Mouse (Mus musculus) Patski (cell line): ENCODE measurements at regions not wholly inside any gene's neighbourhood (a gene's known extent, or its start where the extent isn't known, plus 50 kb on each side); places are given as distances from the start of the nearest gene placed in this dataset.

ENCODE experiments used
- ATAC-seq: fragments of 100-300 bp; one replicate; pipeline ENCODE4 v1.8.0; 2021
- CTCF ChIA-PET: fragments of 350-600 bp; sonication (Branson Sonifier 250); formaldehyde crosslinking; loops from one replicate; lab custom pipeline; 2022; ENCODE audit warnings: inconsistent platforms; lab: Charles Lee
- POLR2A ChIA-PET: fragments of 350-600 bp; sonication (Branson Sonifier 250); formaldehyde crosslinking; loops from one replicate; lab custom pipeline; 2022; ENCODE audit warnings: antibody characterized with exemption, inconsistent platforms; lab: Charles Lee
- DNase-seq: peaks from one replicate; pipeline ENCODE4 v3.0.0-alpha.2; 2011; ENCODE audit warnings: low read depth, low spot score
- H3K27me3 ChIP-seq: fragments of 371-371 bp; one replicate; pipeline ENCODE4 v1.5.1; 2021
- CTCF ChIP-seq: fragments of 100-300 bp; IDR thresholded peaks from one replicate; pipeline ENCODE4 v1.5.1; 2021
- in situ Hi-C: fragments of 300-500 bp; cut with MboI; formaldehyde crosslinking; loops from 3 replicates; pipeline ENCODE4 v1.11.1; 2018; ENCODE audit warnings: low pct_unique_long_range_greater_than_20kb, mixed read lengths

- H3K27me3 ChIP-seq: no peaks in the 10 kb centered on the region
- DNase-seq (no peak), ATAC-seq (no peak)
- in situ Hi-C loops: loop anchor here (25.0 kb wide), 1 partner anchor 972 kb away; no protein-coding TSS in a partner anchor
- POLR2A ChIA-PET: no interaction called here
- TF ChIP-seq CTCF: no peak
- CTCF ChIA-PET: interaction anchor here (0.6 kb wide), 1 partner anchor 9 kb away, joined by 3 read pairs; no protein-coding TSS in a partner anchor
These were observed 96.2 kb upstream of the Pabpc6 start for GRCm38 (mm10) chr17:9765680-9766250.

- POLR2A ChIA-PET: interaction anchor here (0.6 kb wide), 1 partner anchor 1096 kb away, joined by 3 read pairs; no protein-coding TSS in a partner anchor
- DNase-seq (no peak), ATAC-seq (no peak)
- no peaks in the 10 kb centered on the region for H3K27me3 ChIP-seq
- no peak for TF ChIP-seq CTCF
- in situ Hi-C loops: loop anchor here (25.0 kb wide), 1 partner anchor 972 kb away; no protein-coding TSS in a partner anchor
- CTCF ChIA-PET: interaction anchor here (0.6 kb wide), 1 partner anchor 8 kb away, joined by 3 read pairs; no protein-coding TSS in a partner anchor
These were observed 95.3 kb upstream of the Pabpc6 start for GRCm38 (mm10) chr17:9764701-9765359.

GRCm38 (mm10) chr17:9764041-9764606, 94.6 kb upstream of the Pabpc6 start:
- ChIA-PET CTCF (no interaction called here), POLR2A (no interaction called here)
- no peak for TF ChIP-seq CTCF
- ATAC-seq (no peak), DNase-seq (no peak)
- H3K27me3 ChIP-seq: no peaks in the 10 kb centered on the region
- in situ Hi-C loops: loop anchor here (25.0 kb wide), 1 partner anchor 973 kb away; no protein-coding TSS in a partner anchor

GRCm38 (mm10) chr17:9763110-9763509, 93.6 kb upstream of the Pabpc6 start:
- ChIA-PET CTCF (no interaction called here), POLR2A (no interaction called here)
- TF ChIP-seq CTCF: no peak
- in situ Hi-C loops: loop anchor here (25.0 kb wide), 1 partner anchor 974 kb away; no protein-coding TSS in a partner anchor
- H3K27me3 ChIP-seq: no peaks in the 10 kb centered on the region
- DNase-seq: no peak
- ATAC-seq: no peak

- no peaks in the 10 kb centered on the region for H3K27me3 ChIP-seq
- DNase-seq: no peak
- POLR2A ChIA-PET: no interaction called here
- TF ChIP-seq CTCF: no peak
- in situ Hi-C loops: loop anchor here (25.0 kb wide), 1 partner anchor 975 kb away; no protein-coding TSS in a partner anchor
- CTCF ChIA-PET: no interaction called here
- no peak for ATAC-seq
These were observed 92.9 kb upstream of the Pabpc6 start for GRCm38 (mm10) chr17:9762436-9762835.

- POLR2A ChIA-PET: interaction anchor here (0.7 kb wide), 2 partner anchors 10 to 96 kb away, joined by 3 to 6 read pairs; no protein-coding TSS in a partner anchor
- TF ChIP-seq CTCF: no peak
- CTCF ChIA-PET: interaction anchor here (0.9 kb wide), 1 partner anchor 554 kb away, joined by 3 read pairs; no protein-coding TSS in a partner anchor
- H3K27me3 ChIP-seq: no peaks in the 10 kb centered on the region
- in situ Hi-C loops: loop anchor here (25.0 kb wide), 1 partner anchor 977 kb away; no protein-coding TSS in a partner anchor
- DNase-seq (no peak), ATAC-seq (no peak)
These were observed 91.2 kb upstream of the Pabpc6 start for GRCm38 (mm10) chr17:9760706-9761059.

GRCm38 (mm10) chr17:9760026-9760705, 90.6 kb upstream of the Pabpc6 start:
- POLR2A ChIA-PET: interaction anchor here (0.5 to 0.7 kb wide), 2 partner anchors 9 to 943 kb away, joined by 3 to 6 read pairs; no protein-coding TSS in a partner anchor
- ATAC-seq (no peak), DNase-seq (no peak)
- no peaks in the 10 kb centered on the region for H3K27me3 ChIP-seq
- CTCF ChIA-PET: no interaction called here
- TF ChIP-seq CTCF: no peak
- in situ Hi-C loops: loop anchor here (25.0 kb wide), 1 partner anchor 977 kb away; no protein-coding TSS in a partner anchor

GRCm38 (mm10) chr17:9759421-9759852, 89.9 kb upstream of the Pabpc6 start:
- TF ChIP-seq CTCF: peak; percentile 46

GRCm38 (mm10) chr17:9757725-9758251, 88.3 kb upstream of the Pabpc6 start:
- in situ Hi-C loops: loop anchor here (5.0 to 25.0 kb wide), 2 partner anchors 560 to 980 kb away; partner anchors contain the start of gene Qk
- no peaks in the 10 kb centered on the region for H3K27me3 ChIP-seq
- ChIA-PET POLR2A (no interaction called here), CTCF (interaction anchor here (0.9 to 2.5 kb wide), 2 partner anchors 11 to 560 kb away, joined by 4 to 7 read pairs; no protein-coding TSS in a partner anchor)
- no peak for ATAC-seq
- DNase-seq: no peak
- TF ChIP-seq CTCF: no peak

More at GRCm38 (mm10) chr17:9759421-9759852, 89.9 kb upstream of the Pabpc6 start:
- ChIA-PET POLR2A (no interaction called here), CTCF (no interaction called here)
- ATAC-seq (no peak), DNase-seq (no peak)
- in situ Hi-C loops: loop anchor here (5.0 to 25.0 kb wide), 2 partner anchors 558 to 978 kb away; partner anchors contain the start of gene Qk
- no peaks in the 10 kb centered on the region for H3K27me3 ChIP-seq

GRCm38 (mm10) chr17:9756675-9757074, 87.2 kb upstream of the Pabpc6 start:
- in situ Hi-C loops: loop anchor here (5.0 to 25.0 kb wide), 2 partner anchors 561 to 981 kb away; partner anchors contain the start of gene Qk
- ATAC-seq (no peak), DNase-seq (no peak)
- CTCF ChIA-PET: interaction anchor here (0.7 to 2.5 kb wide), 8 partner anchors 9 to 817 kb away, joined by 3 to 7 read pairs (median 3); no protein-coding TSS in a partner anchor
- H3K27me3 ChIP-seq: no peaks in the 10 kb centered on the region
- POLR2A ChIA-PET: no interaction called here
- TF ChIP-seq CTCF: no peak
